Mouse (Mus musculus) liver, adult (tissue): Measurements from ENCODE around the gene Art4.

Source experiments
- GATA4 ChIP-seq: IDR thresholded peaks from 2 replicates; pipeline ENCODE4 v1.6.1; 2014; ENCODE audit warnings: mild to moderate bottlenecking, low read length; ENCODE audit not compliant: insufficient replicate concordance

The Art4 gene

DNA sequence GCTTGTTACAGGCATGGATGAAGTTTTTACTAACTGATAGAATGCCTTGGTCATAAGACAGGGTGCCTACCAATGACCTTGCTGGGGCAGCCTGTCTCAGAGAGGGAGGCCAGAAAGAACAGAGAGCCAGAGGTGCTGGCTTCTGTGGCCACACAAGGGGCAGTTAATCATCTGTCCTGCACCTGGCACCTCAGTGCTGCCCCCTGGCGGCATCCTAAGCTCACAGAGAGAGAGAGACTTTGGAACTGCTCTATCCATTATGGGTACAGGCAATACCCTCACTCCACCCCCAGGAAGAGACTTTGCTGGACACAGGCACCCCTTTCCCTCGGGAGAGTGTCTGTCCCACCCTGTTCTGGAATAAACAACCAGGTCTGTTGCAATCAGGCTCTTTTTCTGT lies 9.7 kb downstream of the Art4 start:
- no peak for TF ChIP-seq GATA4

DNA sequence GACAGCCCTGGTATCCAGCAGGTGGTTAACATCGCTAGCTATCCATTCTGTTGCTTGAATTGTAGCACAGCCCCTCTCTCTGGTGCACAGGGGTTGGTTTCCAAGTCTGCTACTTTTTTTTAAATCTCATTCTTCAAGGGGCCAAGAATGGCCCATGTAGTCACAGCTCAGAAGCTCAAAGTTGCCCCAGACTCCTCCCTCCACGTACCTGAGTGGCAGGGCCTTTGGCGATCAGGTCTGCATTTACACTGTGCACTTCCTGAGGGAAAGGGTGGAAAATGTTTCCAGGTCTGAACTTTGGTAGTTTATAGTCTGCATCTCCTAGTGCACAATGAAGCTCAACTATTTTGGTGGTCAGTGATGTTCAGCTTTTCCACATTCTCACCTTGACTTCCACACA lies 10.3 kb downstream of the Art4 start:
- TF ChIP-seq GATA4, result no peak

DNA sequence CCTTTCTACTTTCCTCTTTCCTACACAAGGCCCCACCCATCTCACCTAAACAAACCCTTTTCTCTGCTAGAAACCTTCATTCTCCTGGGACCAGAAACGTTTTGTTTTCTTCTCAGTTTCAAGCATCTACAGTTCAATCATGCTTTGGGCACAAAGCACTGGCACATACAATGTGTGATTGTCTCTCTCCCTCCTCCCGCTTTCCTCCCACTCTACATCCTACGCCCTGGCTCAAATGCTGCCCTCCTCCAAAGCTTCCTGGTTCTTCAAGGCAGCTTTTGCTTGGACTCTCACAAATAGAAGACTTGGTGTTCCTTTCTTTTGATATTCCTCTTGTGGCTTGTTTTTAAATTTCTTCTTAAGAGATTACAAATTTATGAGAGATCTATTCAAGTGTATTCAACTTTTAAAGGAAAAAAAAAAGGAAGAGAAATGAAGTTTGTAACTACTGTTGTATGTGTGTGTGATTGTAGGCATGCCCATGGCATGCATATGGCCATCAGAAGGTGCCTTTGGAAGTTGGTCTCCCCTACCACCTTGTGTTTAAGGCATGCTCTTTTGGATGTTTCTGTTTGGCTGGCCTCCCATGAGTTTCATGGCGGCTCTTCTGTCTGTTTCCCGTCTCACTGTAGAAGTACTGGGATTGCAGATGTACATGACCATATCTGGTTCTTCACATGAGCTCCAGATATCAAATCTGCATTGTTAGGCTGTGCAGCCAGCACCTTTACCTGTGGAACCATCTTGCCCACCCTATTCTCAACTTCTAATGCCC lies 11.6 kb downstream of the Art4 start:
- TF ChIP-seq GATA4, result no peak

DNA sequence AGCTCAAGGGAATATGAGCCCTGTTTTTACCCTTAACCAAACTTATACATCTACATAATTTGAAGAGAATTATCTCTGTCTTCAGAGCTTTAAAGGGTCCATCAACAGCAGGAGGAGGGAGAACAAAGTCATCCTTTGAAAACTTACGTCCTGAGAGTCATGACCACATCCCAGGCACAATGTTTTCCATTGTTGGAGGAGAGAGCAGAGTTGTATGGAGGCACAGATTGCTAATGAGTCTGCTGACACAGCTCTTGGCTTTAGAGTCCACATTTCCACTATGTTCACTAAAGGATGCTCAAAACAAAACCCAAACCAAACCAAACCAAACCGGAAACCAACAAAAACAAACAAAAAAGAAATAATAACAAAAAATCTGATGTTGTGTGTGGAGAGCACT lies 12.6 kb downstream of the Art4 start:
- TF ChIP-seq GATA4, result no peak

DNA sequence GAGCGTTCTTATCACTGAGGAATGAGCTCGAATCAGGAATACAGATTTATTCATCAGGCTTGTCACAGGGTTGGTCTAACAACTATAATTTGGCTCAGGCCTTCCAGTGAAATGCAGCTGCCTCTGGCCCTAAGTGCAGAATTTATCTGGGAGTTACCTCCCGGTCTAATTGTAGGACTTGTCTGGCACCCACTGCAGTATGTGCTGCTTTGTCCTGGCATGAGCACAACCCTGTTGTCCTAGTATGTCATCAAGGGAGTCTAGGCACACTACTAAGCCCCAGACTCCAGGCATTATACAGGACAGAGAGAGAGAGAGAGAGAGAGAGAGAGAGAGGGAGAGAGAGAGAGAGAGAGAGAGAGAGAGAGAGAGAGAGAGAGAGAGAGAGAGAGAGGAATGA lies 20.2 kb downstream of the Art4 start:
- no peak for TF ChIP-seq GATA4

DNA sequence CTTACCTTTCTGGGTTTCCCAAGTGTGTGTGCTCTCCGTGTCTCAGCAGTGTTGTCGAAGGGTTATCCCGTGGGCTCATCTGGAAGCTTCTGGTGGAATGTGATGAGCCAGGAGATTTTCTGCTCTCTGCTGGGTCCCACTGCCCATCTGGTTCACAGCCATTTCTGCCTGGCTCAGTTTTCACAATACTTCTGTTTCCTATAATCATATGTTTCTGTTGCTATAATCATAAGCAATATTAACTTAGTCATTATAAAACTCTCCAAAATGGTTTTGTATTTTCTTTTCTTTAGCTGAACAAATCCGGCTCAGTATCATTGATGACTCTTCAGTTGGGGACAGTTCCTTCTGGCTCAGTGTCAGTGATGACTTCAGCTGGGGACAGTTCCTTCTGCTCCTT lies 22.2 kb downstream of the Art4 start, which contains the start of gene Smco3:
TSS of gene Smco3 (minus strand) at position 101 of the 400 bp plus-strand sequence.
- no peak for TF ChIP-seq GATA4

DNA sequence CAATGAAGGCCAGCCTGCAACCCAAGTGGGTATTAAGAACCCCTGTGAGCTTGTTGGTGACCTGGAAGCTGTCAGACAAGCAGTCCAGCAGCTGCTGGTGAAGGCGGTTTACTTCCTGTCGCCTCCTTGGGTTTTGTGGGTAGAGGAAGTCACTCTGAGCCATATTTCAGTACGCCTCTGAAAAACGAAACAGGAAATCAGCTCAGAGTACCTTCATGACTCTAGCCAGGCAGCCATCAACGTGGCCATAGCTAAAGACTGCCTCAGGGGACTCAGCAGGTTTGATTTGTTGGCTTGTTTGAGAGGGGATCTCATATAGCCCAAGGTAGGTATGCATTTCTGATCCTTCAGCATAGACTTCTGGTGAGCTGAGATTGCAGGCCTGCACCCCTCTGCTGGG lies 25.8 kb downstream of the Art4 start:
- TF ChIP-seq GATA4, result no peak

DNA sequence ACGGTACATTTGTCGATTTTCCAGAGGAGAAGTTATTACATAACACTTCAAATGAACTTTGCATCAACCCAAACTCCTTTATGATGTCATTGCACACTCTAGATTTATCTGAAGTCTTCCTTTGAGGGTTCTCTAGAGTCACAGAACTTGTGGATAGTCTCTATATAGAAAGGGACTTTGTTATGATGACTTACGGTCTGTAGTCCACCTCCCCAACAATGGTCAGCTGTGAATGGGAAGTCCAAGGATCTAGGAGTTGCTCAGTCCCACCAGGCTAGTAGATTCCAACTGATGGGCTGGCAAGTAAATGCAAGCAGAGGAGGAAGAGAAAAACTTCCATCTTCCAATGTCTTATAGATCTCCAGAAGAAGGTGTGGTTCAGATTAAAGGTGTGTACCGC lies 28.9 kb downstream of the Art4 start:
- TF ChIP-seq GATA4, result no peak

DNA sequence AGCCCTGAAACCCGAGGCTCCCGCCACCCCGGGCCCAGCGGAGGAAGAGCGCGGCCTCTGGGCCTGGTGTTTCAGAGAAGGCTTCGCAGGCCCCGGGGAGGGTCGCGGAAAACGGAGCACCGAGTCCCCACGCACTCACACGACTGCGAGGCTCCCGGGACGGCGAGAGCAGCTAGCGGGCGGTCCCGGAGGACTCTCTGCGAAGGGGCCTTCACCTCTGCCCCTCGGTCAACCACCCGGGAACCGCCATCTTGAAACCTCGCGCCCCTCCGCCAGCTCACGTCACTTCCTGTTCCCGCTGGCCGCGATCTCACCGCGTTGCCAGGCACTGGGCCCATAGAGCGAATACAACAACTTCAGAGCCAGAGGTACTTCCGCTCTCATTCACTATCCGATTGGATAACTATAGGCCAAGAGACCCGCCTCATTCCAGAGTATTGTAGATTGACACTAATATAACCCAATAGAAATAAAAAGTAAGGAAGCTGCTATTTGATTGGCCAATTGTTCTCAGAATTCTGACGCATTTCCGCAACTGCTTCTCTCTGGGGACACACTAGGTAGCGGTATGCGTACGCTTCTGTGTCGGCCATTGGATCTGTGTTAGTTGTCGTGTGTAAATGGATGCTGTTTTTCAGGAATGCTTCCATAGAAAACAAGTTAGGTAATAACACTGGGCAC lies 29.5 kb downstream of the Art4 start, which contains the start of gene Wbp11:
TSS of gene Wbp11 (minus strand) at position 353 of the 681 bp plus-strand sequence.
- TF ChIP-seq GATA4, result no peak

DNA sequence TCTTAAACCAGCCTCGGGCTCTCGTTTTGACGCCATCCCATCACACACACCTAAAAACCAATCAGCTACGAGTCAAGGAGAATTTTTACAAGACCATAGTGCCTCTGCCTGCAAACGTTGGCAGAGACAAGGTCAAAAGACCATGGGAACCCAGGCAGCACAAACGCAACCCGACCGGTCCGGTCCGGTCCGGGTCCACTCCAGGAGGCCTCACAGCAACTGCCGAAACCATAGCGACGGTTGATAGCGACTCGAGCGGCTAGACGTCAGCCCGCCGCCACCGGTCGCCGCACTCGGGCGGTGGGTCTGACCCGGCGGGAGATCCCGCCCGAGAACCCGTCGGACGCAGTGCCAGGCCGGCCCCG lies 30.0 kb downstream of the Art4 start, which contains the start of gene BC049715:
TSS of gene BC049715 (plus strand) at position 111 of the 365 bp plus-strand sequence.
- TF ChIP-seq GATA4, result no peak

DNA sequence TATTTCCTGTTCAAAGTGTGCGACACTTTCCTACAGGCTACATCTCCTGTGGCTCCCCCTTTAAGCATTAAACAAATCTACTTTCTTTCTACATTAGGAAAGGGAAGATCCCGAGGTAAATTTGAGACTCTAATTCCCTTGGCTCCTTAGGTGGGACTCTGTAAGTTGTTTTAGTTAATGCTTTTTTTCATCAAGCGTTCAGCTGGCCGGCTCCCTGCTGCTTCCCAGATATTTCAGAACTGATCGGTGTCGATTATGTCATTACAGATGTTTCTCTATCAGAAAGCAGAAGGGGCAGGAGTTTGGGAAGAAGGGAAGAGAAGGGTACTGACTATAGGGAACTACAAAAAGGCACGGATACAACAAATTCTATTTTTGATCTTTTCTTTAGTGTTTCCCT lies 30.4 kb downstream of the Art4 start:
- TF ChIP-seq GATA4, result no peak

DNA sequence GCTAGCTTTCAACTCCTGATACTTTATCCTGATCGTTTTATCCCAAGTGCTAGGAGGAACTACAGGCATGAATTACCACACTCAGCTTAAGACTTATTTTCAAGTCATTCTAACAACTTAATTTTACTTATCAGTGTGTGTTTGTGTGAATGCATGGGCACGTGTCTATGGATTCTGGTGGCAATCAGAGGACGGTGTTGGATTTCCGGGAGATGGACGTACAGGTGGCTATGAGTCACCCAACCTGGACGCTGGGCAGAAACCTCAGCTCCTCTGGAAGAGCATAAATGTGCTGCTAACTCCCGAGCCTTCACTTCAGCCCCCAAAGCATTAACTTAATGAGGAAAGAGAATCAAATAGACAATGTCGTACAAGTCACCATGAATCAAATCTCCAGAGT lies 32.5 kb downstream of the Art4 start:
- no peak for TF ChIP-seq GATA4

DNA sequence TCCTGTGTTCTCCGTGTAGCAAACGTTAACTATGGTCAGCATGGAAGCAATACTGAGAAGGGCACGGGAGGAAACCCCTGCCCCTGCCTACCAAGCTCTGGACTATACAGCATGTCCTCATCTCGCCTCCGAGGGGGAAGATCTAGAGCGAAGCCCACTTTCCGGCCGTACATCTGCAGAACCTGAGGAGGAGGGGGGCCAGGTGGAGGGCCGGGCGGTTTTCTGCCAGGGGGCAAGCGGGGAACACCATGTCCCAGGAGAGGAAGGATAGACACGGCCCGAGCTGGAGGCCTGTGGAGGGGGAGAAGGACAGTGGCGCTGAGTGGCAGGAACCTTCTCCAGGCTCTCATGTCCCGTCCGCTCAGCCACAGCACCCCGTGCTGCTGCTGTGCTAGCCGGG lies 36.4 kb downstream of the Art4 start:
- no peak for TF ChIP-seq GATA4

DNA sequence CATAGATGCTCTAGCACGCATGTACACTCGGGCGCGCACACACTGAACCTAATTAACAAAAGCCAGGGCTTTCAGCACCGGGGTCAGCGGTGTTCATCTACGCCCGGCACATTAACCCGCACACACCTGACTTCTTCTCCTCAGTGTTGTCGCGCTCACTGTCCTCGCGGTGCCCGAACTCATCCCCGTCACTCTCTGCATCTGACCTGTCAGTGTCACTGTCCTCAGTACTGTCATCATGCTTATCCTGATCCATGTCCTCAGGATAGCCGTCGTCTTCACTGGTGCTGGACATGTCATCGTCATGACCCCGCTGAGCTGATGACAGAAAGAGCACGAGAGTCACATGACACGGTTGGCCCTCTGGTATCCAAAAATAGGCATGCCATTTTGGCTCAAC lies 37.2 kb downstream of the Art4 start:
- TF ChIP-seq GATA4, result no peak

DNA sequence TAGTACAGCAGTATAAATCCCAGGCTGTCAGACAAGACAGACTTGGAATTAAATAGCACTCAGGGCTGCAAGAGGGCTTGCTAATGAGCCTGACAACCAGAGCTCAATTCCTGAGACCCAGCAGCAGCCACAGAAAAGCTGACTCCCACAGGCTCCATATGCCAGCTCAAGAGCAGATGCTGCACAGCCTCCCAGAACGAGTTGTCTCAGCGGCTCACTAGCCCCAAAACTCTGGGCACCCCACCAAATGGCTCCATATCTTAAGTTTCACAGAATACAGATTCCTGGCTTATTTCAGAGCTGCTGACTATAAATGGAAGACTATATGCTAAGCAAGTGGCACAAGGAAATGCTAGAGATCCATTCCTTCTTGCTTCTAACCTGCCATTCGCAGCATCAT lies 40.0 kb downstream of the Art4 start:
- TF ChIP-seq GATA4, result no peak

DNA sequence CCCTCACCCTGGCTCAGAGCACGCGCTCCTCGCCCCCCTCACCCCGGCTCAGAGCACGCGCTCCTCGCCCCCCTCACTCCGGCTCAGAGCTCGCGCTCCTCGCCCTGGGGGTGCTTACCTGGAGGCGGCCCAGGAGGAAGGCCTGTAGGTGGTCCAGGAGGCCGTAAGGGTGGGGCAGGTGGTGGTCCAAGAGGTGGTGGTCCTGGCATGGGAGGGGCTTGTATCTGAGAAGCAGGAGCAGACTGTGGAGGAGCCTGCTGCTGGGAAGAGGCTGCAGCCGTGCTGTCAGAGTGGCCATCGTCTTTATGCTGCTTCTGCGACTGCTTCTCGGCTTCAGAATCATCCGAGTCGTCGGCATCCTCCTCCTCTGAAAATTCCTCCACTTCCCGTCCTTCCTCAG lies 40.7 kb downstream of the Art4 start:
- TF ChIP-seq GATA4, result no peak
